Mouse (Mus musculus): ENCODE data around the gene Rnh1.

GRCm38 (mm10) chr7:141209526-141209925, 36.9 kb upstream of the Rnh1 start:
- no peak for TF ChIP-seq USF1 (IDR thresholded peaks at IDR 0.05; ENCODE audit: low read depth)
- TF ChIP-seq CTCF (IDR thresholded peaks at IDR 0.05; ENCODE audit: control insufficient read depth, insufficient read depth, insufficient read length), result no peak
- peak; percentile 14 for TF ChIP-seq CEBPB (IDR thresholded peaks at IDR 0.05; ENCODE audit: low read depth)
- TF ChIP-seq MYOD1 (IDR thresholded peaks at IDR 0.05; ENCODE audit: control insufficient read depth, insufficient read length, low read depth), result no peak

All from C2C12 (cell line).